Mouse (Mus musculus) embryonic facial prominence, embryonic 11.5 days (tissue): ENCODE results near the gene 1700122O11Rik. TPM values are rescaled to one million over a fixed set of nuclear protein-coding genes. Genes with fewer than 3 reads are reported as not detected.

ENCODE experiments used
- ATAC-seq: fragments of 200-750 bp; cut with Nextera tagmentation; replicated peaks from 2 replicates; pipeline ENCODE4 v1.8.0; 2017; ENCODE audit warnings: low read depth; ENCODE audit not compliant: insufficient number of reproducible peaks, low FRiP score, low TSS enrichment
- DNase-seq: peaks from one replicate; pipeline ENCODE4 v3.0.0-alpha.2; 2015; ENCODE audit warnings: low spot score
- H3K27ac ChIP-seq: fragments of 300-500 bp; sonication (generic); replicated peaks from 2 replicates; pipeline ENCODE4 v1.5.1; 2014; ENCODE audit warnings: mild to moderate bottlenecking, low read depth, low read length, control low read depth
- H3K27me3 ChIP-seq: fragments of 300-500 bp; sonication (generic); 2 replicates; pipeline ENCODE4 v1.6.1; 2014; ENCODE audit warnings: mild to moderate bottlenecking, low read length, moderate library complexity, mixed read lengths; ENCODE audit not compliant: control insufficient read depth, insufficient read depth
- H3K36me3 ChIP-seq: fragments of 300-500 bp; sonication (generic); replicated peaks from 2 replicates; pipeline ENCODE4 v1.6.1; 2014; ENCODE audit warnings: low read depth, mild to moderate bottlenecking, low read length, moderate library complexity, mixed read lengths; ENCODE audit not compliant: control insufficient read depth, insufficient read depth
- H3K4me1 ChIP-seq: fragments of 300-500 bp; sonication (generic); 2 replicates; pipeline ENCODE4 v1.6.1; 2014; ENCODE audit warnings: low read length, mixed read lengths; ENCODE audit not compliant: control insufficient read depth, insufficient read depth
- H3K4me2 ChIP-seq: fragments of 300-500 bp; sonication (generic); 2 replicates; pipeline ENCODE4 v1.6.1; 2014; ENCODE audit warnings: low read depth, mild to moderate bottlenecking, control low read depth, low read length, moderate library complexity
- H3K4me3 ChIP-seq: fragments of 300-500 bp; sonication (generic); 2 replicates; pipeline ENCODE4 v1.5.1; 2014; ENCODE audit warnings: low read depth, low read length, control low read depth
- H3K9ac ChIP-seq: fragments of 300-500 bp; sonication (generic); replicated peaks from 2 replicates; pipeline ENCODE4 v1.6.1; 2014; ENCODE audit warnings: mild to moderate bottlenecking, control low read depth, low read length
- H3K9me3 ChIP-seq: fragments of 300-500 bp; sonication (generic); replicated peaks from 2 replicates; pipeline ENCODE4 v1.6.1; 2016; ENCODE audit warnings: mild to moderate bottlenecking, low read length, inconsistent platforms, mixed read lengths; ENCODE audit not compliant: control insufficient read depth
- WGBS: fragments of 180-500 bp; shearing (Covaris S2); extraction: QIAGEN DNeasy Blood & Tissue Kit; methylation state at CpG from one replicate; pipeline ENCODE4 v1.1.7; 2014; 5-methylcytosine and 5-hydroxymethylcytosine counted together
- polyA plus RNA-seq: library from polyadenylated mRNA; unstranded; fragments of >200 nt; fragmentation: Nextera tagmentation; extraction: Ambion mirVana; gene quantifications from 2 replicates; pipeline ENCODE4 v1.2.1, GENCODE M21; 2014

1700122O11Rik gene
- polyA plus RNA-seq, 1 experiment from 2014 or later: not detected

- Histone ChIP-seq H3K27ac (peak overlapping the region; percentile 88), H3K27me3 (no peaks in the 10 kb centered on the region), H3K9me3 (no peaks in the 10 kb centered on the region), H3K36me3 (no peaks in the 10 kb centered on the region), H3K4me1 (peaks cover 11% of the 10 kb centered on the region), H3K4me2 (no peak overlapping the region), H3K4me3 (no peak overlapping the region), H3K9ac (no peak overlapping the region)
- 35% methylated on average over 10 of the region's 10 CpGs for WGBS
- DNase-seq (no peak), ATAC-seq (no peak)
Measured at GRCm38 (mm10) chr17:47990392-47991123, 47.5 kb downstream of the 1700122O11Rik start.

- Histone ChIP-seq H3K4me2 (no peak overlapping the region), H3K27ac (peak overlapping the region; percentile 88), H3K4me1 (peaks cover 11% of the 10 kb centered on the region), H3K9me3 (no peaks in the 10 kb centered on the region), H3K9ac (peak overlapping the region; percentile 37), H3K4me3 (no peak overlapping the region), H3K27me3 (no peaks in the 10 kb centered on the region), H3K36me3 (no peaks in the 10 kb centered on the region)
- DNase-seq (peak; percentile 78), ATAC-seq (peak; percentile 81)
- WGBS: 5% methylated on average over 8 of the region's 8 CpGs
Measured at GRCm38 (mm10) chr17:47989951-47990378, 48.1 kb downstream of the 1700122O11Rik start.

DNA sequence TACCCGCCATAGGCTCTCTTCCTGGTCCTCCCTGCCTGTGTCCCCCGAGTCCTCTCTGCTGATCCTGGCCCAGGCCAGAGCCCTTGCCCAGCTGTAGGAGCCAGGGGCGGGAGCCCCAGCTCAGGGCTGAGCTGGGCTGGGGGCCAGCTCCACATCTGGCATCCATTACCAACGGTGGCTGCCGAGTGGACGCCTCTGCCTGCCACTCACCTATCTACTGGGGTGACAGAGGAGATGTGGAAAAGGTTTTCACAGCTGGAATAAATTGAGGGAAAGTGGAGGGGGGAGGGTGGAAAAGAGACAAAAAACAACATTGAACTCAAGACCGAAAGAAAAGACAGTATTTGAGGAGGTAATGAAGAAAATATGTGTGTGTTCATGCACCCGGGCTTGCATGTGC, 49.3 kb downstream of the 1700122O11Rik start:
- H3K4me3 ChIP-seq: no peak overlapping the region
- WGBS: 21% methylated on average over 8 of the region's 8 CpGs
- H3K4me1 ChIP-seq: peaks cover 11% of the 10 kb centered on the region

DNA sequence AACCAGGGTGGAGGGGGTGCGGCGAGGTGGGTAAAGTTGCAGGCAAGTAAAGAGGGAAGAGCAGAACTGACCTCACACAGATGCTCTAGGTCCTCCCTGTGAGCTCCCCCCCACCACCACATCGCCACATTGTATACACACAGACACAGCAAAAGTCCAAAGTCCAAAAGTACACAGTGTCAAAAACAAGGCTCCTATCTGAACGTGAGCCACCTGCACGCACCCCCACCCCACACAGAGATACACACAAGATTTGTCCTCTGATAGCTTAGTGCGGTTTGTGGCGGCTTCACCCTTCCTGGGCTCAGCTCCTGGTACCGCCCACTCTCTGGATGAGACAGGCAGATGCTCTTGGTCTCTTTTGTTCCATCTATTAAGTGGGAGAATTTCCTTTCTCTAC, 50.0 kb downstream of the 1700122O11Rik start:
- no peaks in the 10 kb centered on the region for H3K9me3 ChIP-seq
- DNase-seq: no peak
- H3K27ac ChIP-seq: peak overlapping the region; percentile 75
- no peak overlapping the region for H3K4me2 ChIP-seq
- no peak for ATAC-seq
- no peak overlapping the region for H3K9ac ChIP-seq
- no peaks in the 10 kb centered on the region for H3K27me3 ChIP-seq
- H3K36me3 ChIP-seq: no peaks in the 10 kb centered on the region
- H3K4me3 ChIP-seq: no peak overlapping the region
- peaks cover 11% of the 10 kb centered on the region for H3K4me1 ChIP-seq
- 74% methylated on average over 8 of the region's 8 CpGs for WGBS

More for the DNA sequence above, 49.3 kb downstream of the 1700122O11Rik start:
- Histone ChIP-seq H3K27me3 (no peaks in the 10 kb centered on the region), H3K9me3 (no peaks in the 10 kb centered on the region), H3K27ac (peak overlapping the region; percentile 88), H3K4me2 (no peak overlapping the region), H3K36me3 (no peaks in the 10 kb centered on the region), H3K9ac (no peak overlapping the region)
- DNase-seq (peak; percentile 93), ATAC-seq (peak; percentile 87)

Other genes with a start within 250 kb of the 1700122O11Rik start
- gene Mdfi, start 203.6 kb downstream of the 1700122O11Rik start, polyA plus RNA-seq: 75.2 and 95.7 TPM in 2 replicates
- 29.0 and 32.4 TPM in 2 replicates for gene Foxp4, start 113.6 kb downstream of the 1700122O11Rik start, polyA plus RNA-seq
- not detected in 2 replicates for gene 1700067P10Rik, start 51.0 kb upstream of the 1700122O11Rik start, polyA plus RNA-seq
- not detected in 2 replicates for gene 9830107B12Rik, start 108.0 kb upstream of the 1700122O11Rik start, polyA plus RNA-seq
- 0.24 TPM in 1 of 2 replicates, not detected in the other for gene A530064D06Rik, start 129.0 kb upstream of the 1700122O11Rik start, polyA plus RNA-seq
- 0.07 and 0.11 TPM in 2 replicates for gene Trem1, start 194.5 kb upstream of the 1700122O11Rik start, polyA plus RNA-seq
- gene Trem3, start 209.5 kb upstream of the 1700122O11Rik start, polyA plus RNA-seq: 0.21 TPM in 1 of 2 replicates, not detected in the other
- gene Treml4, start 226.0 kb upstream of the 1700122O11Rik start, polyA plus RNA-seq: not detected in 2 replicates